Mouse (Mus musculus): ENCODE results near the gene Acad8.

- TF ChIP-seq REST (IDR thresholded peaks at IDR 0.05; ENCODE audit: insufficient read depth, insufficient read length), result no peak
- no peak for TF ChIP-seq MAX (IDR thresholded peaks at IDR 0.05; ENCODE audit: low read depth)
- no peak for TF ChIP-seq SRF (IDR thresholded peaks at IDR 0.05; ENCODE audit: control insufficient read depth, insufficient read length, low read depth)
- TF ChIP-seq POLR2A (IDR thresholded peaks at IDR 0.05; ENCODE audit: insufficient read length, low read depth), result no peak
- no peak for TF ChIP-seq E2F4 (IDR thresholded peaks at IDR 0.05; ENCODE audit: insufficient read depth)
- no peak for TF ChIP-seq USF1 (IDR thresholded peaks at IDR 0.05; ENCODE audit: low read depth)
- no peak for TF ChIP-seq MYOD1 (IDR thresholded peaks at IDR 0.05; ENCODE audit: control insufficient read depth in 1 of 3, insufficient read length in 2 of 3, low read depth in 2 of 3)
- no peak for TF ChIP-seq CEBPB (IDR thresholded peaks at IDR 0.05; ENCODE audit: insufficient read depth, poor library complexity, severe bottlenecking)
- no peak for TF ChIP-seq POLR2AphosphoS2 (IDR thresholded peaks at IDR 0.05; ENCODE audit: insufficient read length, low read depth)
These were observed 5.9 kb upstream of the Acad8 start for GRCm38 (mm10) chr9:27005231-27005630.
